Mouse (Mus musculus) hindbrain, embryonic 14.5 days (tissue): ENCODE data around the gene Gon7. TPM values are rescaled to one million over a fixed set of nuclear protein-coding genes. Genes with fewer than 3 reads are reported as not detected.
A peak's percentile ranks its signal among the peaks of the same experiment; 100 is the strongest.

ENCODE experiments used
- ATAC-seq: fragments of 200-750 bp; cut with Nextera tagmentation; 2 replicates; pipeline ENCODE4 v1.8.0; 2017; ENCODE audit warnings: moderate number of reproducible peaks, mild to moderate bottlenecking, moderate TSS enrichment, moderate library complexity; ENCODE audit not compliant: low FRiP score
- DNase-seq: peaks from one replicate; pipeline ENCODE4 v3.0.0-alpha.2; 2015; ENCODE audit warnings: low spot score
- H3K27ac ChIP-seq: fragments of 300-500 bp; sonication (generic); 2 replicates; pipeline ENCODE4 v1.5.1; 2014; ENCODE audit warnings: mild to moderate bottlenecking, moderate library complexity
- H3K27me3 ChIP-seq: fragments of 300-500 bp; sonication (generic); 2 replicates; pipeline ENCODE4 v1.6.1; 2014; ENCODE audit warnings: mild to moderate bottlenecking, low read length, mixed read lengths; ENCODE audit not compliant: control insufficient read depth, insufficient read depth
- H3K36me3 ChIP-seq: fragments of 300-500 bp; sonication (generic); replicated peaks from 2 replicates; pipeline ENCODE4 v1.6.1; 2014; ENCODE audit not compliant: control insufficient read depth, insufficient read depth
- H3K4me1 ChIP-seq: fragments of 300-500 bp; sonication (generic); replicated peaks from 2 replicates; pipeline ENCODE4 v1.6.1; 2014; ENCODE audit warnings: antibody characterized with exemption, low read length, mixed read lengths; ENCODE audit not compliant: control insufficient read depth, insufficient read depth
- H3K4me2 ChIP-seq: fragments of 300-500 bp; sonication (generic); replicated peaks from 2 replicates; pipeline ENCODE4 v1.6.1; 2014; ENCODE audit warnings: mild to moderate bottlenecking, moderate library complexity
- H3K4me3 ChIP-seq: fragments of 300-500 bp; sonication (generic); replicated peaks from 2 replicates; pipeline ENCODE4 v1.5.1; 2014; ENCODE audit warnings: mild to moderate bottlenecking, low read length
- H3K9ac ChIP-seq: fragments of 300-500 bp; sonication (generic); 2 replicates; pipeline ENCODE4 v1.6.1; 2014
- H3K9me3 ChIP-seq: fragments of 300-500 bp; sonication (generic); 2 replicates; pipeline ENCODE4 v1.6.1; 2016; ENCODE audit warnings: low read length; ENCODE audit not compliant: control insufficient read depth
- WGBS: fragments of 180-500 bp; shearing (Covaris S2); extraction: QIAGEN DNeasy Blood & Tissue Kit; methylation state at CpG from one replicate; pipeline ENCODE4 v1.1.7; 2014; 5-methylcytosine and 5-hydroxymethylcytosine counted together
- polyA plus RNA-seq: library from polyadenylated mRNA; unstranded; fragments of >200 nt; fragmentation: Nextera tagmentation; extraction: Ambion mirVana; gene quantifications from 2 replicates; pipeline ENCODE4 v1.2.1, GENCODE M21; 2014

Gene Gon7
- 40.2 and 45.7 TPM in 2 replicates for polyA plus RNA-seq

DNA sequence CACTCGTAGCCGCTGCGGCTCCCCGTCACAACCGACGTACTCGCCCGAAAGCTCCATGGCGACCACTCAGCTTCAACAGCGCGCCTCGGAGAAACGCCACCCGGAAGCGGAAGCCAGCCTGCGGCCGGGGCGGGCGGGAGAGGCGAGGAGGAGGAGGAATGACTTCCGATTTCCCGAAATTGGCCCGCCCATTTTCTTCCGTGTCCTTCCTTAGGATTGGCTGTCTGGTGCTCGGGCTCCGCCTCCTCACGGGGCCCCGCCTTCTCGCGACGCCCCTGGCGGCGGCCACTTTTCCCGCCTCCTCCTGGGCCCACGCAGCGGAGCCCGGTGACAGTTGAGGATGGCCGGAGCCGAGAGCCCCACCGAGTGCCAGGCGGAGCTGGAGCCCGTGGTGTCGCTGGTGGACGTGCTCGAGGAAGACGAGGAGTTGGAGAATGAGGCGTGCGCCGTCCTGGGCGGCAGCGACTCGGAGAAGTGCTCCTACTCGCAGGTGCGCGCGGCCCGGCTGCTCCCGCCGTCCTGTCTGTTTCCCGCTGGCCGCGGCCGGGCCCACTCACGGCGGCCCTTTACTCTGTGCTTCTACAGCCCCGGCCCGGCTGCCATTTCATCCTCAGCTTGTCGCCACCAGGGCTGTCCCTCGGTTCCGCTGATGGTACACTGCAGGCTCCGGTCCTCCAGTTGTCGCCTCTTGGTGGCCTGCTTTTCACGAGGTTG lies at the start of gene Gon7, which contains the start of the genes Gm28051 and Ubr7:
TSS of gene Gon7 (minus strand) at position 115 of the 714 bp plus-strand sequence.
TSS of gene Gm28051 (minus strand) at position 77 of the 714 bp plus-strand sequence.
TSS of gene Ubr7 (plus strand) at position 279 of the 714 bp plus-strand sequence.
- Histone ChIP-seq H3K27me3 (no peaks in the 10 kb centered on the region), H3K36me3 (peaks cover 12% of the 10 kb centered on the region), H3K4me1 (peaks cover 19% of the 10 kb centered on the region), H3K27ac (peak within 1 kb of the TSS; percentile 90), H3K9ac (peak within 1 kb of the TSS; percentile 74), H3K9me3 (no peaks in the 10 kb centered on the region), H3K4me2 (peak within 1 kb of the TSS; percentile 65), H3K4me3 (peak within 1 kb of the TSS; percentile 79)
- WGBS: under 1% methylated on average over 73 of the region's 73 CpGs
- ATAC-seq: peak; percentile 98
- DNase-seq: peak; percentile 97

DNA sequence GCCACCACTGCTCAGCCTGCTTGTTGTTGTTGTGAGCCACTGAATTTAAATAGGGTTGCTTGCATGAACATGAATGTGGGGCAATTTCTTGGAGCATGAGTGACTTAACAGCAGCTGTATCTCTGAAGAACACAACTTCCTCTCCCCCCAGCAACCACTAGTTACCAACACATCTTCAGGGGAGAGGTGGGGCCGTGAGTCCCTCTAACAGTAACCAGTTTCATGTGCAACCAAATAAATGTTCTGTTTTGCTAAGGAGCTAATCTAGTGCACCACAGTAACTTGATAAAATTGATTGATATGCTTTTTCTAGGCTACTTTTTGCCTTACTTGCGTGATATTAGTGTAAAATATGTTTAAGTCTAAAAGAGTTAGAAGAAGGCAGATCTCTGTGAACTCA lies 41.9 kb upstream of the Gon7 start:
- peaks cover 32% of the 10 kb centered on the region; the same call in 1 of the 2 replicates for H3K36me3 ChIP-seq
- no peak overlapping the region for H3K4me2 ChIP-seq
- H3K27me3 ChIP-seq: no peaks in the 10 kb centered on the region
- no peaks in the 10 kb centered on the region for H3K4me1 ChIP-seq
- H3K9me3 ChIP-seq: no peaks in the 10 kb centered on the region
- 95% methylated on average over 2 of the region's 2 CpGs for WGBS
- DNase-seq (no peak), ATAC-seq (no peak)
- no peak overlapping the region for H3K27ac ChIP-seq
- no peak overlapping the region for H3K9ac ChIP-seq
- H3K4me3 ChIP-seq: no peak overlapping the region

DNA sequence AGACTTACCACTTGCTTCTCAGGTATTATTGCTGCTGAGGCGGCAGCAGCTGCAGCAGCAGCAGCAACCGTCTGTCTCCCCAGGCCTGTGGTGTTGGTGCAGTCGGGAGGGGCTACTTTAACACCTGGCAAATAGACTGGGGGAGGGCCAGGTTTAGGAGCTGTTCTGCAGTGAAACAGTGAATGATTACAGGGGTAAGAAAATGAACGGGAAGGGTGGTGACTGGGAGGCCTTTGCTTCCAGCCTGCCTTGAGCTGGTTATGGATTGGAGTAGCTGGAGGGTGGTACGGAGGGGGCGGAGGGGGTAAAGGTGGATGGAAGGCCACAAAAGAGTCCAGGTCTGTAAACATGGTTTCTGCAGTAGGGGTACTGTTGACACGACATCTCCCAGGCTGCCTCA lies 30.3 kb upstream of the Gon7 start:
- no peaks in the 10 kb centered on the region for H3K4me1 ChIP-seq
- 91% methylated on average over 7 of the region's 7 CpGs for WGBS
- H3K27me3 ChIP-seq: no peaks in the 10 kb centered on the region
- no peak overlapping the region for H3K27ac ChIP-seq
- H3K9me3 ChIP-seq: no peaks in the 10 kb centered on the region
- no peak overlapping the region for H3K9ac ChIP-seq
- no peak overlapping the region for H3K4me3 ChIP-seq
- H3K4me2 ChIP-seq: no peak overlapping the region
- peaks cover 92% of the 10 kb centered on the region for H3K36me3 ChIP-seq
- ATAC-seq (no peak), DNase-seq (no peak)

DNA sequence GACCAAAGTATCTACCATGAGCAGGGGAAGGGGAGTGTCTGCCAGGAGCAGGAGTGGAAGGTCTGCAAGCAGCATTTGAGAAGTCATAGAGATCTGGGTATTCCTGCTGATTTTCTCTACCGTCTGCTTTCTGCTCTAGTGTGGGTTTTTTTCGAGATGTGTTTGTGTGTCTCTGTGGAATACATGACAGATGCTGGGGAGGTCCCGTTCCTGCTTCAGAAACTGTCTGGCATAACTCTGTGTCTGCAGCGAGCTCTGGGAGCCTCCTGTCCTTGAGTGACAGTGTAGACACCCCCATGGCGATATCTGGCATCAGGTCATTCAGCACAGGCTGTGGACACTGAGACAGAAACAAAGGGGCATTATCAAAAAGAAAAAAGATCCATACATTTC lies 28.0 kb upstream of the Gon7 start:
- Histone ChIP-seq H3K9me3 (no peaks in the 10 kb centered on the region), H3K4me1 (no peaks in the 10 kb centered on the region), H3K4me2 (no peak overlapping the region), H3K27ac (no peak overlapping the region), H3K9ac (no peak overlapping the region), H3K36me3 (peaks cover 80% of the 10 kb centered on the region), H3K4me3 (no peak overlapping the region), H3K27me3 (no peaks in the 10 kb centered on the region)
- 72% methylated on average over 5 of the region's 5 CpGs for WGBS
- DNase-seq (no peak), ATAC-seq (no peak)

DNA sequence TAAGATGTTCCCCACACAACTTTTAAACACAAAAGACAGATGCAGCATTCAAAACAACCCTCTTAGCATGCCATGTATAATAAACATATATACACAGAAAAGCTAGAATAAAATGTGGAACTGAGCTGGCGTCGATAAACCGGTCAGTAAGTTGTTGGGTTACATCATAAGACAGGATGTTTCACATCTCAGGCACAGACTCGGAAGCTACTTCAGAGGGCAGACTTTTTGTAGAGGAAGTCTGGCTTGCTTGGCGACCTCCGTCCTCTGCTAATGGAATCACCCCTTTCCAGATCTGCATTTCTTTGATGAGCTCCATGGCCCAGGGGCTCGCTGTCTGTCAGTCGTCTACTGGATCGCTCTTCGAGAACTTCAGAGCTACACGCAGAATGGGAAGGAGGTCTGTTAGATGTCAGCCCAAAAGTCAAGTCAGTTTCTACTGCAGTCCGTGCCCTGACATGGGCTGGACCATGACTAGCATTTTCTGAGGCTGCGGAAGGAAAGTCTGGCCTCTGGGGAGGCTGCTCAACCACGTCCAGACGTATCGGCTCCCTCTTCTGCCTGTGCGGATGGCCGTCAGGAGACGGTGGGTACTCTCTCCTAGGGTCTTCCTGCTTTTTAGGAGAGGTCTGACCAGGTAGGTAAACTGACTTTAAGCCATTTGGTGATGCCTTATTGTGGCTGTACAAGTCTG lies 27.4 kb upstream of the Gon7 start:
- Histone ChIP-seq H3K4me3 (no peak overlapping the region), H3K9ac (no peak overlapping the region), H3K9me3 (no peaks in the 10 kb centered on the region), H3K4me2 (no peak overlapping the region), H3K4me1 (no peaks in the 10 kb centered on the region), H3K27me3 (no peaks in the 10 kb centered on the region), H3K36me3 (peaks cover 75% of the 10 kb centered on the region), H3K27ac (no peak overlapping the region)
- no peak for DNase-seq
- 92% methylated on average over 19 of the region's 19 CpGs for WGBS
- no peak for ATAC-seq

DNA sequence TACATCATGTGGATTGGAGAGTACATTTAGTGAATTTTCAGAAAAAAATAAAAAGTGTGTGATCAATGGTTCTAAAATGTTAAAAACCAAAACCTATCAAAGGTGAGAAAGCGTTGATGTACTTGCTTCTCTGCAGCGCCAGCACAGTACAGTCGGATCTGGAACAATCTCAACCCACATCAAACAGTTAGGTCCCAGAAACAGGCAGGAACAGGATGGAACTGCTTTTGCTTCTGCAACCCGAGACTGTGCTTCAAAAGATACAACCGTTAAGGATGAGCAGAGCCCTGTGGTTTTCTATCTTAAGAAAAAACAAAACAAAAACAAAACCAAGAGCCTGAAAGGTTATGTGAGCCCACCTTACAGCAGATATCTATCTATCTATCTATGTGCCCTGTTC lies 25.2 kb upstream of the Gon7 start:
- 97% methylated on average over 5 of the region's 5 CpGs for WGBS
- DNase-seq (no peak), ATAC-seq (no peak)
- H3K4me1 ChIP-seq: no peaks in the 10 kb centered on the region
- H3K4me3 ChIP-seq: no peak overlapping the region
- no peaks in the 10 kb centered on the region for H3K27me3 ChIP-seq
- no peak overlapping the region for H3K9ac ChIP-seq
- no peak overlapping the region for H3K27ac ChIP-seq
- H3K36me3 ChIP-seq: peaks cover 60% of the 10 kb centered on the region
- H3K4me2 ChIP-seq: no peak overlapping the region
- H3K9me3 ChIP-seq: no peaks in the 10 kb centered on the region

DNA sequence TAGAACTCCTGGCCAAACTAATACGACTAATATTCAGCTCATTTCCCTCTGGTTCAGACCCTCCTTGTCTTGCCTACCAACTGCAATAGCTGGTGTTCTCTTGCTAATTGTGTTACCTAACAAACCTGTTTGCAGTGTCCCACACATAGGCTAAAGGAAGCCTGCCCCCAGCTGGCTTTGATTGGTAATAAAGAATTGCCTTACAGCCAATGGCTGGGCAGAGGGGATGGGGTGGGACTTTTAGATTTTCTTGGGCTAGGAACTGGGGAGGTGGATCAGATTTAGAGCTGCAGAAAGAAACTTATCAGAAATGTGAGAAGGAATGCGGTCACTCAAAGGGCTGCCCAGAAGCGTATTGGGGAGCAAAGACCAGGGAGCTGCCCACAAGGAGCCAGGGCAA lies 21.8 kb upstream of the Gon7 start:
- no peaks in the 10 kb centered on the region for H3K9me3 ChIP-seq
- no peak overlapping the region for H3K27ac ChIP-seq
- H3K9ac ChIP-seq: no peak overlapping the region
- WGBS: 50% methylated on average over 3 of the region's 3 CpGs
- no peaks in the 10 kb centered on the region for H3K4me1 ChIP-seq
- H3K27me3 ChIP-seq: no peaks in the 10 kb centered on the region
- H3K4me3 ChIP-seq: no peak overlapping the region
- no peak for DNase-seq
- no peak overlapping the region for H3K4me2 ChIP-seq
- H3K36me3 ChIP-seq: peaks cover 64% of the 10 kb centered on the region
- peak; percentile 37; the same call in 1 of the 2 replicates for ATAC-seq

DNA sequence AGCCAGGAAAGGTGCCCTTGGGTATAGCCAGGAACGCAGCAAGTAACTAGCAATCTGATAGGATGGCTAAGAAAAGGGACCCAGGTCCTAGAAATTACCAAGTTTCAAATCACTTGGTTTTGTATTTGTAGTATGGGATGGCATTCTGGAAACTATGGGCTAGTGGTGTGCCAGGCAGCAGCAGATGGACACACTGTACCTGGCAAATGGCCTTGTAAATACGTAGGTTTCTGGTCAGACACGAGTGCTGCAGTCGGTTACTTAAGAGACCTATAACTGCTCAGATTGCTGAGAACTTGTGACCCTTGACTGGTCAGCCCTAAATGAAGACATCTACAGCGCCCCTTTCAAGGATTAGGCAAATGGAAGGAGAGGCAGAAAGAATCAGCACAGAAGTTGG lies 20.5 kb upstream of the Gon7 start:
- Histone ChIP-seq H3K9ac (no peak overlapping the region), H3K9me3 (no peaks in the 10 kb centered on the region), H3K27ac (no peak overlapping the region), H3K4me2 (no peak overlapping the region), H3K4me3 (no peak overlapping the region), H3K27me3 (no peaks in the 10 kb centered on the region), H3K4me1 (no peaks in the 10 kb centered on the region), H3K36me3 (peaks cover 62% of the 10 kb centered on the region)
- ATAC-seq (no peak), DNase-seq (no peak)
- WGBS: 86% methylated on average over 5 of the region's 5 CpGs

DNA sequence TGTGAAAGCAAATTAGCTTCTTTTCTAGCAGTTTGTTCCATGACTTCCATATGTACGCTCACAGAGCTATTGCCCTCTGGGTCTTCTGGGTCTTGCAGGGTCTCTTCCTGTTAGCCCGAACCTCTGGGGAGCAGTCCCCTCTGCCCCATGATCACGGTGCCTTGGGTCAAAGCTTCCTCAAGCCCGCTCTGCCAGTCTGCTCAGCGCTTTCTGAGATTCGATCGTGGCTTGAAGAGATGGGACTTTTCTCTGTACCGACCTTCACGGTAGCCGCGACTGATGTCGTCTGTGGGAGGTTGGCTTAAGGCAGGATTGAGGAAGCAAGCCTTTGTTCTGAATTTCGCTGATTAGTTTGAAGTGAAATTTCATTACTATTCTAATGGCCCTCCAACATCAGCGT lies 18.4 kb upstream of the Gon7 start:
- no peak for ATAC-seq
- Histone ChIP-seq H3K9ac (no peak overlapping the region), H3K9me3 (no peaks in the 10 kb centered on the region), H3K36me3 (peaks cover 71% of the 10 kb centered on the region), H3K4me3 (no peak overlapping the region), H3K27ac (no peak overlapping the region), H3K4me1 (no peaks in the 10 kb centered on the region), H3K4me2 (no peak overlapping the region), H3K27me3 (no peaks in the 10 kb centered on the region)
- no peak for DNase-seq
- 91% methylated on average over 14 of the region's 14 CpGs for WGBS
